Mouse (Mus musculus): Measurements from ENCODE around the gene Sema3b.

DNA sequence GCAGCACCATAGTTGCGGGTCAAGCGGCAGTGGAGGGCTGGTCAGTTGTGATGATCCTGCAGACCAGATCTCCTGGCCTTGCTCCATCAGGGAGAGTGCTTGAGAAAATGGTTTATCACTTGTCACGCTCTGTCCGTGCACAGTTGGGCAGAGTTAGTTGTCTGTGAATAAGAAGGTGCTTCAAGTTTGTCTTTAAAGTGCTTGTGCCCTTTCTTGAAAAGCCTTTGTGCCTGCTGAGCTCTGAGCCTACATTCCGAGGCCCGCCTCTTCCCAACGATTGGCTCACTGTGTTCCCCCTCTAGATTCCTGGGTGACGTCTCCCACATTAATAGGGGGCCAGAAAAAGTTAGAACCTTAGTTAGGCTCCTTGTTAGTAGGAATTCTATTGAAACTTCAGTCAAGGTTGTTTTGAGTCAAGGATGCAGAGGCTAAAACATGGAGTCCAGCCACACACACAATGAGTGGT is 57.1 kb downstream of the Sema3b start:
- TF ChIP-seq CTCF (IDR thresholded peaks at IDR 0.05; ENCODE audit: low read depth): no peak
- no peak for TF ChIP-seq EP300 (IDR thresholded peaks at IDR 0.05; ENCODE audit: low read depth)
